Mouse (Mus musculus): Measurements from ENCODE around the gene Klrc3. TPM values are rescaled to one million over a fixed set of nuclear protein-coding genes. Genes with fewer than 3 reads are reported as not detected.

The Klrc3 gene
- polyA plus RNA-seq, 1 experiment from 2014 or later, result not detected

DNA sequence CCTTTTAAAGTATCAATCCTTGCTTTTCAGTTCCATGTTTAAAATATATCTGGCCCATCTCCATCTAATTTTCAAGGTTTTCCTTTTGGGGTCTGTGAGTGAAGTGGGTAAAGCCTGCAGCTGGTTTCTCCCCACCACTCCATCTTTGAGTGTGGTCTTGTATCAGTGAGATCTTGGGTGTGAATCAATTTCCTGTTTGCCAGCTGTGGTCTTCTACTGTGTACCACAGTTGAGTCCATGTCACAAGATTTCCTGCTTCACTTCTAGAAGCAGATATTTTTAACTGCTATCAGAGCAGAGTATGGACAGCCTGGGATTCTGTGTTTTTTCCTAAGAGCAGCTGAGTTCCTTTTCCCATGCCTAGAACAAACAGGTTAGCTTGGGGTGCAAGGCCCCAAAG lies 34.8 kb downstream of the Klrc3 start:
- no peak overlapping the region for H3K4me3 ChIP-seq (ENCODE audit: low read depth, low read length)
- no peaks in the 10 kb centered on the region for H3K9me3 ChIP-seq (replicated peaks; ENCODE audit: control insufficient read depth, low read length, poor library complexity, severe bottlenecking)

DNA sequence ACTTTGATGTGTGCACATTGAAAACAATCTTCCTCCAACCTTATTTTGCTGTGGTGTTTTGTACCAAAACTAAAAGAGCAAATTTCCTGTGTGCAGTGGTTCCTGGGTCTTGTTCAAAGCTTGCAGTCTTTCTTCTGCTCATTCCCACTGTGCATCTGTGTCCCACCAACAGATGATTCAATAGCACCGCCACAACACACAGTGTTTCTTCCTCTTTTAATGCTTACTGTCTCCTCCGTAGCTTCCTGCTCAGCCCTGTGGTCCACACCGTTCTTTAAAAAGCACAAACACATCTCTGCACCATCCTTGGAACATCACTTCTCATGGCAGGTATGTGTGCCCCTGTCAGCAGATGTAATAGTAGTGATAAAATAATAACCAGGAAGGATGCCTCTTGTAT lies 51.6 kb downstream of the Klrc3 start, which contains the start of gene Klrd1:
TSS of gene Klrd1 (plus strand) at position 275 of the 400 bp plus-strand sequence.
- Histone ChIP-seq H3K27me3 (ENCODE audit: control insufficient read depth, insufficient read depth, low read depth, low read length) (no peaks in the 10 kb centered on the region), H3K4me2 (ENCODE audit: low read length) (no peak within 1 kb of the TSS), H3K36me3 (ENCODE audit: control insufficient read depth, insufficient read depth, low read length) (no peaks in the 10 kb centered on the region), H3K9me3 (replicated peaks; ENCODE audit: control insufficient read depth, low read length, poor library complexity, severe bottlenecking) (no peaks in the 10 kb centered on the region), H3K27ac (ENCODE audit: low read length) (no peak within 1 kb of the TSS), H3K4me1 (ENCODE audit: control insufficient read depth, insufficient read depth, low read length) (no peaks in the 10 kb centered on the region), H3K9ac (ENCODE audit: low read depth, low read length) (no peak within 1 kb of the TSS), H3K4me3 (ENCODE audit: low read depth, low read length) (no peak within 1 kb of the TSS)
- ATAC-seq, result no peak
- WGBS, result 80% methylated on average over 3 of the region's 3 CpGs

More for the DNA sequence above, 34.8 kb downstream of the Klrc3 start:
- H3K9ac ChIP-seq (ENCODE audit: low read depth, low read length), result no peak overlapping the region
- H3K4me1 ChIP-seq (ENCODE audit: control insufficient read depth, insufficient read depth, low read length), result no peaks in the 10 kb centered on the region
- ATAC-seq, result no peak
- H3K27ac ChIP-seq (ENCODE audit: low read length), result no peak overlapping the region
- H3K4me2 ChIP-seq (ENCODE audit: low read length), result no peak overlapping the region
- no peaks in the 10 kb centered on the region for H3K27me3 ChIP-seq (ENCODE audit: control insufficient read depth, insufficient read depth, low read depth, low read length)
- H3K36me3 ChIP-seq (ENCODE audit: control insufficient read depth, insufficient read depth, low read length), result no peaks in the 10 kb centered on the region

Small RNA genes within 50 kb of the gene (microRNA-seq; reads per million reads assigned to microRNA genes)
- gene Mir680-1, result not detected

Other genes with a start within 250 kb of the Klrc3 start
- 0.34 and 0.65 TPM in 2 replicates for gene Clec1b, start 246.0 kb downstream of the Klrc3 start, polyA plus RNA-seq (2015; fragmentation: Nextera tagmentation; extraction: Ambion mirVana)
- 0.45 and 0.47 TPM in 2 replicates for gene Clec9a, start 234.5 kb downstream of the Klrc3 start, polyA plus RNA-seq (2015; fragmentation: Nextera tagmentation; extraction: Ambion mirVana)
- gene Clec1a, start 191.3 kb downstream of the Klrc3 start, polyA plus RNA-seq (2015; fragmentation: Nextera tagmentation; extraction: Ambion mirVana), result 1.6 and 2.1 TPM in 2 replicates
- gene Olr1, start 136.2 kb downstream of the Klrc3 start, polyA plus RNA-seq (2015; fragmentation: Nextera tagmentation; extraction: Ambion mirVana), result not detected in 2 replicates
- gene Tmem52b, start 130.8 kb downstream of the Klrc3 start, polyA plus RNA-seq (2015; fragmentation: Nextera tagmentation; extraction: Ambion mirVana), result not detected in 2 replicates
- 226 and 237 TPM in 2 replicates for gene Gabarapl1, start 110.2 kb downstream of the Klrc3 start, polyA plus RNA-seq (2015; fragmentation: Nextera tagmentation; extraction: Ambion mirVana)
- gene Klre1, start 65.4 kb downstream of the Klrc3 start, polyA plus RNA-seq (2015; fragmentation: Nextera tagmentation; extraction: Ambion mirVana), result not detected in 2 replicates
- gene Klrd1, start 51.6 kb downstream of the Klrc3 start, polyA plus RNA-seq (2015; fragmentation: Nextera tagmentation; extraction: Ambion mirVana), result not detected in 2 replicates
- 0.19 and 0.24 TPM in 2 replicates for gene Klrk1, start 19.5 kb downstream of the Klrc3 start, polyA plus RNA-seq (2015; fragmentation: Nextera tagmentation; extraction: Ambion mirVana)
- not detected in 2 replicates for gene Klrc2, start 17.4 kb upstream of the Klrc3 start, polyA plus RNA-seq (2015; fragmentation: Nextera tagmentation; extraction: Ambion mirVana)
- not detected in 2 replicates for gene Klrc1, start 35.6 kb upstream of the Klrc3 start, polyA plus RNA-seq (2015; fragmentation: Nextera tagmentation; extraction: Ambion mirVana)
- gene Klri1, start 73.8 kb upstream of the Klrc3 start, polyA plus RNA-seq (2015; fragmentation: Nextera tagmentation; extraction: Ambion mirVana), result not detected in 2 replicates
- gene Klri2, start 97.1 kb upstream of the Klrc3 start, polyA plus RNA-seq (2015; fragmentation: Nextera tagmentation; extraction: Ambion mirVana), result not detected in 2 replicates
- not detected in 2 replicates for gene Gm156, start 140.9 kb upstream of the Klrc3 start, polyA plus RNA-seq (2015; fragmentation: Nextera tagmentation; extraction: Ambion mirVana)
- not detected in 2 replicates for gene Gm17631, start 219.3 kb upstream of the Klrc3 start, polyA plus RNA-seq (2015; fragmentation: Nextera tagmentation; extraction: Ambion mirVana)
- 0.15 TPM in 1 of 2 replicates, not detected in the other for gene Klra17, start 233.3 kb upstream of the Klrc3 start, polyA plus RNA-seq (2015; fragmentation: Nextera tagmentation; extraction: Ambion mirVana)